Mouse (Mus musculus) layer of hippocampus, postnatal 10 days (tissue): Measurements from ENCODE around the gene Zcchc14. TPM values are rescaled to one million over a fixed set of nuclear protein-coding genes. Genes with fewer than 3 reads are reported as not detected.

Source experiments
- DNase-seq, 2 experiments: peaks; one replicate each; pipeline ENCODE4 v3.0.0; 2021; ENCODE audit warnings: low spot score in 2 of 2
- total RNA-seq, 2 experiments: library from RNA; stranded (reverse); gene quantifications; 2 replicates each; pipeline ENCODE4 v1.2.3; 2021

The Zcchc14 gene
- total RNA-seq, 2 experiments from 2014 or later: 93.9 to 95.2 TPM

DNA sequence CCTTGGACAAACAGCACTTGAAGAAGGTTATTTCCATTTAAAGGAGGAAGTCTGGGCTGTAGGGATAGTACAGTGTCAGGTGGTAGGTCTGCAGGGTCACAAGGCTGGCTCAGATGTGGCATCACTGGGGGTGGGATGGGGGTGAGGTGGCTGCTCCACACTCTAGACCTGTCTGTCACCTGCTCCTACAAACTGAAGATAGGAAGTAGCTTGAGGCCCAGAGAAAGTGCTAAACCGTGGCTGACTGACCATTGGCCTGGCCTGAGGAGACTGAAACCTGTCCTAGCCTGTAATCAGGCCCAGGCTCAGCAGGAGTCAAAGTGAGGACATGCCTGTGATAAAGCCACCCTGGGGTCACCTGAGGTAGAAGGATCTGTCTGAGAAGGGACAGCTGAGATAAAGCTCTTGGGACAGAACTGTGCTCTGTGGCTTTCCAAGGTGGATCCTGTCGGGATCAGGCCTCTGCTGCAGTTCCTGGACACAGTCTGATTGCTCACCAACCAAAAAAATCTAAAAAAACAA is 63.4 kb downstream of the Zcchc14 start:
- no peak for DNase-seq

DNA sequence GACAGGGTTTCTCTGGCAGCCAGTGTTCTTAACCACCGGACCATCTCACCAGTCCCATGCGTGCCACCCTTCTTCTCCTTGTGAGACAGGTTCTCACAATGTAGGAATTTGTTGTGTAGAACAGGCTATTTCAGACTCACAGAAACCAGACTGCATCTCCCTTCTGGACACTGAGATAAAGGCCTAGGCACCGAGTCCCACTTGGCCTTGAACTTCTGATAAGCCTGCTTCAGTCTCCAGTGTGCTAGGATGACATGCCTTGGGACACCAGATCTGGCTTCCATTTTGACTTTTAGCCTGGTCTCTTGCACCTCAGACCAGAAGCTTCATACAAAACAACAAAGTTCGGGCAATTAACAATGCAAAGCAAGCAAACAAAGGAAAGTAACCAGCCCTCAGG is 64.0 kb downstream of the Zcchc14 start:
- no peak for DNase-seq

- DNase-seq: peak; percentile 99 to 100
Observed at GRCm38 (mm10) chr8:121585159-121585825, 67.4 kb downstream of the Zcchc14 start.

- DNase-seq: no peak
Observed at GRCm38 (mm10) chr8:121584730-121585129, 68.0 kb downstream of the Zcchc14 start.

GRCm38 (mm10) chr8:121583653-121584052 is 69.0 kb downstream of the Zcchc14 start:
- no peak for DNase-seq

DNA sequence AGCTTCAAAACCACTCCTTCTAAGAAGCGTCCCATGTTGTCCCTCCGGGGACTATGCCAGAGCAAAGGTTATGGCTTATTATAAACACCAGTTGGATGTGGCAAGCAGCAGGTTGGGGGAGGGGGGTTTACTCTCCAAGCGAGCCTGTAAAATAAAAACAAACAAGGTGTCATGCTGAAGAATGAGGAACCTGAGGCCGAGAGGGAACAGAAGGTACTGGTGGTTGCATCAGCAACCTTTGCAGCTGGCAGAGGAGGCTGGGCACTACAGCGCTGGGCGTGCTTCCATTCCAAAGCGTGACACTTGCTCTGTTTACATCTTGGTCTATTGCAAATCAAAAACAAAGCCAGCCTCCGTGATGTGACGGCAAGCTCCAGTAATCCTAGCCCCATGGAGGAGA is 72.2 kb downstream of the Zcchc14 start:
- no peak for DNase-seq

- DNase-seq: peak; percentile 91 to 94
Observed at GRCm38 (mm10) chr8:121578676-121579451, 73.8 kb downstream of the Zcchc14 start, which contains the start of gene Fbxo31. Gene Fbxo31 (minus strand): TSS chr8:121578806.

- no peak for DNase-seq
Observed at GRCm38 (mm10) chr8:121577751-121578675, 74.7 kb downstream of the Zcchc14 start.

- DNase-seq: no peak
Observed at GRCm38 (mm10) chr8:121575661-121576060, 77.0 kb downstream of the Zcchc14 start.

DNA sequence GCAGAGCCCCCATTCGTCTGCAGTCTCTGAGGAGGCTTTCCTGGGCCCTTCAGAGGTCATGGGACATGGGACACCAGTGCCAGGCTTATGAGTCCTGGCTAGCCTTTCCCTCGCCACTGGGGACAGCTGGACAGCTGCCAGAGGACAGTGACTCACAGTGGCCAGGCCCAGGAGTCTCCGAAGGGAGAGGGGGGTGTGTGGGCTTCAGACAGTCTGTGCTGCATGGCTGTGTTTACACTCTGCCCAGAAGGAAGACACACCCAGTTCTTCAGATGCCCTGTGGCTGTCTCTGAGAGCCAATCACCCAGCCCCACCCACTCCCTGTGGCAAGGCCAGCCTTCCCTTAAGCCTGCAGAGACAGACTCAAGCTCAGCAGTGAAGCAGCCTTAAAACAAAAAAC is 79.4 kb downstream of the Zcchc14 start:
- no peak for DNase-seq

DNA sequence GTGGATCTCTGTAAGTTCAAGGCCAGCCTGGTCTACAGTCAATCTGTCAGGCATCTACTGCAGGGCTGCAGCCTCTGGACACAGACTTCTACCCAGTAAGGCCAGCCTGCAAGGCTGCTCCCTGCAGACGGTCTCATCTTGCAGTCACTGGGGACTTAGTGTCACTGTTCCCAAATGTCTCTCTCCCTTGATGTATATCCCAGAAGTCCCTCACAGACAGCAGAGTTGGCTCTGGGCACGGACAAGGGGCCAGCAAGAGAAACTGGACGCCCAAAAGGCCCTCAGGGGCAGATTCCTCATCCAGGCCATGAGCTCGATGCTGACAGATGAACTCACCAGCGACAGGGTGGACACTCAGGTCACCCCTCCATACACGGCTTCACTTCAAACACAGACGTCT is 80.6 kb downstream of the Zcchc14 start:
- DNase-seq: no peak

- no peak for DNase-seq
Observed at GRCm38 (mm10) chr8:121570801-121571200, 81.9 kb downstream of the Zcchc14 start.

GRCm38 (mm10) chr8:121570335-121570734 is 82.4 kb downstream of the Zcchc14 start:
- DNase-seq: no peak

DNA sequence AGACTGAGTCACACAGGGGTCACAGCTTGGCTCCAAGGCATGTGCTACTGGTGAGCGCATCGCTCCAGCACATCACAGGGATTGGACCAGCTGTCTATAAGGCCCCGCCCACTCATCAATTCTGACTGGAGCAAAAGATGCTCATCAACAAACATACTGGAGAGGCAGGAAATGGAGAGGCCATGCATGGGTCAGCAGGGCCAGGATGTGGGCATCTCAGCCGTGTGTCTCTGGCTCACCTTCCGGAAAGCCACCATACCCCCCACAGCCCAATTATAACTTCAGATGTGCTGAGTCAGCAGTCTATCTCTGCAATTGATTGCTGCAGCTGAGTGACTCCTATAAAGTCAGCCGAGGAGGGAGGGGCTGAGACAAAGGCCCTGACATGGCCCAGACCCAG is 84.4 kb downstream of the Zcchc14 start:
- no peak for DNase-seq

DNA sequence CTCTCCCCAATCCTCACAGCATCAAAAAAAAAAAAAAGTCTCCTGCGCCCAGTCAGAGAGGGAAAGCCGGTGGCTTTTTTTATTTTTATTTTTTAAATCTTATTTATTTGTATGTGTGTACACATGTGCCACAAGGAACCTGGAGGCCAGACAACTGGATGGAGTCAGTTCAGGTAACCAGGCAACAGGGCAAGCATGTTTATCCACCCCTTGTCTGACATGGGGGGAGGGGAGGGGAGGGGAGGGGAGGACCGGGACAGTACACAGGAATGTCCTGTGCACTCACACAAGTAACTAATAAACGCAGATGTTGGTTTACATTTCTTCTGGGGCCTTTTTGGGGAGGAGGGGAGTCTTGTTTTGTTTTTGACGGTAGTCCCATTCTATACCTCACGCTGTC is 89.0 kb downstream of the Zcchc14 start:
- no peak for DNase-seq

- no peak for DNase-seq
Observed at GRCm38 (mm10) chr8:121562941-121563351, 89.8 kb downstream of the Zcchc14 start.

- DNase-seq: no peak
Observed at GRCm38 (mm10) chr8:121561636-121562345, 90.9 kb downstream of the Zcchc14 start.

GRCm38 (mm10) chr8:121560432-121561100 is 92.1 kb downstream of the Zcchc14 start:
- no peak for DNase-seq

- DNase-seq: no peak
Observed at GRCm38 (mm10) chr8:121559801-121560200, 92.9 kb downstream of the Zcchc14 start.

GRCm38 (mm10) chr8:121558538-121558937 is 94.2 kb downstream of the Zcchc14 start:
- DNase-seq: no peak
